In genomic region chr11:68891823-68892222, GRCm38 (mm10) we compare ENCODE assay signal across 24 mouse cellular contexts. TPM values are rescaled to one million over a fixed set of nuclear protein-coding genes. Genes with fewer than 3 reads are reported as not detected.
DNase-seq lines count a peak whose midpoint lies in the region; ATAC-seq and TF ChIP-seq lines count a peak whose summit lies in the region.
"Had no signal": no experiment of that assay in that cellular context is flagged by ENCODE, and none has a peak within 500 bp of the region (broad histone marks: within the 10 kb centered on the region; RNA-seq: fewer than 3 reads in every experiment).

No protein-coding gene starts in this region.

- H3K79me2 ChIP-seq in MEL (ENCODE audit: control insufficient read depth, insufficient read depth, low read length, poor library complexity): no peaks in the 10 kb centered on the region

- WGBS in heart, embryonic 12.5 days: 59% methylated on average over 5 of the region's 5 CpGs
- WGBS in liver, embryonic 12.5 days (ENCODE audit: insufficient replicate concordance): 51% methylated on average over 5 of the region's 5 CpGs
- 51% methylated on average over 5 of the region's 5 CpGs for WGBS in liver, postnatal 0 days (ENCODE audit: insufficient replicate concordance)

- H3K36me3 ChIP-seq in heart, embryonic 12.5 days: no peaks in the 10 kb centered on the region
- no peaks in the 10 kb centered on the region for H3K36me3 ChIP-seq in liver, embryonic 12.5 days
- H3K36me3 ChIP-seq in liver, postnatal 0 days (replicated peaks; ENCODE audit: insufficient read depth, low read length): no peaks in the 10 kb centered on the region
- peaks cover 0 to 14% of the 10 kb centered on the region in 2 experiments; a peak in 2 of 4 replicates for H3K36me3 ChIP-seq in MEL (ENCODE audit: control insufficient read depth in 1 of 2, insufficient read depth in 2 of 2, low read length in 2 of 2)
- H3K36me3 ChIP-seq: embryonic facial prominence, embryonic 15.5 days; forebrain, embryonic 10.5 days had no signal

- no peak; the same call in 1 of the 2 replicates for ATAC-seq in heart, embryonic 12.5 days (ENCODE audit: insufficient number of reproducible peaks, low FRiP score)
- ATAC-seq in liver, embryonic 12.5 days: no peak
- no peak for ATAC-seq in liver, postnatal 0 days
- 0 out of 2 replicates have a peak, but pooled peaks have one; percentile 35 for ATAC-seq in megakaryocyte-erythroid progenitor cell, adult 5-6 weeks (replicated peaks; ENCODE audit: low FRiP score, low TSS enrichment, poor library complexity, severe bottlenecking)
- ATAC-seq: forebrain, embryonic 14.5 days had no signal

- no peak for TF ChIP-seq RAD21 in MEL (IDR thresholded peaks at IDR 0.05; ENCODE audit: low read depth, low read length)

- peaks cover 13% of the 10 kb centered on the region for H3K4me1 ChIP-seq in heart, embryonic 12.5 days (replicated peaks)
- peaks cover 53% of the 10 kb centered on the region for H3K4me1 ChIP-seq in liver, embryonic 12.5 days
- peaks cover 7% of the 10 kb centered on the region; the same call in 1 of the 2 replicates for H3K4me1 ChIP-seq in liver, postnatal 0 days (ENCODE audit: insufficient read depth)
- peaks cover 2 to 38% of the 10 kb centered on the region in 2 experiments for H3K4me1 ChIP-seq in MEL (ENCODE audit: control insufficient read depth in 1 of 2, insufficient read depth in 2 of 2, low read length in 2 of 2)

- 0 out of 2 replicates have a peak, but pooled peaks cover 4% of the 10 kb centered on the region for H3K27me3 ChIP-seq in heart, embryonic 12.5 days (replicated peaks)
- H3K27me3 ChIP-seq in liver, embryonic 12.5 days (replicated peaks): no peaks in the 10 kb centered on the region
- no peaks in the 10 kb centered on the region for H3K27me3 ChIP-seq in liver, postnatal 0 days (ENCODE audit: insufficient read depth, low read length)
- no peaks in the 10 kb centered on the region for H3K27me3 ChIP-seq in MEL (ENCODE audit: control insufficient read depth in 1 of 2, insufficient read depth in 2 of 2, low read length in 2 of 2)
- H3K27me3 ChIP-seq: embryonic facial prominence, embryonic 15.5 days had no signal

- TF ChIP-seq EP300 in liver, postnatal 0 days (IDR thresholded peaks at IDR 0.05; ENCODE audit: low read depth): no peak
- no peak; a peak in 2 of 4 replicates for TF ChIP-seq EP300 in MEL (IDR thresholded peaks at IDR 0.05; ENCODE audit: low read depth in 1 of 2, low read length in 2 of 2)

- H3K9ac ChIP-seq in heart, embryonic 12.5 days: no peak overlapping the region
- H3K9ac ChIP-seq in liver, embryonic 12.5 days: peak overlapping the region; percentile 13; the same call in 1 of the 2 replicates
- H3K9ac ChIP-seq in liver, postnatal 0 days (replicated peaks): no peak overlapping the region
- peak overlapping the region; percentile 62 for H3K9ac ChIP-seq in MEL (ENCODE audit: control insufficient read depth, low read depth, low read length, poor library complexity, severe bottlenecking)
- H3K9ac ChIP-seq: embryonic facial prominence, embryonic 15.5 days; hindbrain, embryonic 14.5 days had no signal

- H3K9me3 ChIP-seq in heart, embryonic 12.5 days (replicated peaks): no peaks in the 10 kb centered on the region
- H3K9me3 ChIP-seq in liver, embryonic 12.5 days (replicated peaks): no peaks in the 10 kb centered on the region
- H3K9me3 ChIP-seq in liver, postnatal 0 days (ENCODE audit: low read length): no peaks in the 10 kb centered on the region
- no peaks in the 10 kb centered on the region for H3K9me3 ChIP-seq in MEL (replicated peaks; ENCODE audit: insufficient read depth, low read length)
- H3K9me3 ChIP-seq: embryonic facial prominence, embryonic 15.5 days; forebrain, embryonic 10.5 days had no signal

- 0 out of 2 replicates have a peak overlapping the region, but pooled peaks have one; percentile 10 for H3K27ac ChIP-seq in heart, embryonic 12.5 days (ENCODE audit: poor library complexity, severe bottlenecking)
- no peak overlapping the region for H3K27ac ChIP-seq in liver, embryonic 12.5 days
- no peak overlapping the region for H3K27ac ChIP-seq in liver, postnatal 0 days (ENCODE audit: low read depth)
- peak overlapping the region; percentile 15 for H3K27ac ChIP-seq in MEL (ENCODE audit: control insufficient read depth, low read depth, low read length)
- H3K27ac ChIP-seq: embryonic facial prominence, embryonic 15.5 days; forebrain, embryonic 10.5 days; gastrocnemius, adult 2 months; hindbrain, embryonic 14.5 days had no signal

- no peak for TF ChIP-seq CTCF in liver, postnatal 0 days (IDR thresholded peaks at IDR 0.05; ENCODE audit: low read depth)
- no peak for TF ChIP-seq CTCF in MEL (IDR thresholded peaks at IDR 0.05 in 2 of 3, conservative IDR thresholded peaks at IDR 0.05 in 1 of 3; ENCODE audit: control insufficient read depth in 1 of 3, insufficient read depth in 1 of 3, low read depth in 2 of 3, low read length in 3 of 3, poor library complexity in 1 of 3, severe bottlenecking in 1 of 3)

- intact Hi-C loops in heart, postnatal 36 days (cut with DNase I): no loop called here

- H3K4me2 ChIP-seq in heart, embryonic 12.5 days: no peak overlapping the region
- H3K4me2 ChIP-seq in liver, embryonic 12.5 days: no peak overlapping the region
- no peak overlapping the region for H3K4me2 ChIP-seq in liver, postnatal 0 days (ENCODE audit: low read depth, low read length)
- H3K4me2 ChIP-seq: embryonic facial prominence, embryonic 15.5 days; hindbrain, embryonic 14.5 days had no signal

- TF ChIP-seq POLR2A in MEL (IDR thresholded peaks at IDR 0.05; ENCODE audit: control insufficient read depth in 1 of 2, insufficient read depth in 1 of 2, low read depth in 1 of 2, low read length in 2 of 2, poor library complexity in 1 of 2): no peak

- H3K4me3 ChIP-seq in heart, embryonic 12.5 days: no peak overlapping the region
- H3K4me3 ChIP-seq in liver, embryonic 12.5 days: no peak overlapping the region
- no peak overlapping the region for H3K4me3 ChIP-seq in liver, postnatal 0 days (ENCODE audit: low read depth, low read length)
- peak overlapping the region; percentile 46 to 48; a peak in 3 of 4 replicates for H3K4me3 ChIP-seq in MEL (ENCODE audit: control insufficient read depth in 1 of 2, insufficient read depth in 1 of 2, low read depth in 2 of 2, low read length in 2 of 2)
- H3K4me3 ChIP-seq: embryonic facial prominence, embryonic 15.5 days; erythroblast, embryonic 14.5 days; forebrain, embryonic 10.5 days; gastrocnemius, adult 2 months had no signal

- no peak for DNase-seq in heart, postnatal 36 days
- no peak for DNase-seq in liver, postnatal 0 days
- DNase-seq in MEL (ENCODE audit: low read depth, low spot score): peak; percentile 83
- DNase-seq: adrenal gland, adult 8-10 months; cerebellum, adult 11 months; cerebellum, adult 8-10 months; cerebellum, postnatal 14 days; embryo, embryonic 11 days; gastrocnemius, adult 2 months; gastrocnemius, postnatal 25 days had no signal

TF ChIP-seq in MEL, 35 proteins besides CTCF, POLR2A, EP300 and RAD21 (continues in another document):
- peak; percentile 51; the same call in 1 of the 2 replicates for TF ChIP-seq TBP (IDR thresholded peaks at IDR 0.05; ENCODE audit: low read depth, low read length)

RNA-seq across cellular contexts. Expression of gene Rnf222, which starts 3.5 kb away (rescaled TPM):
- polyA plus RNA-seq in heart, embryonic 12.5 days (2016; fragmentation: Nextera tagmentation; extraction: Ambion mirVana): 0.17 TPM in 1 of 2 replicates, not detected in the other
- total RNA-seq in heart, postnatal 36 days (2021): not detected
- 0.07 and 0.10 TPM in 2 replicates for polyA plus RNA-seq in liver, embryonic 12.5 days (2016; fragmentation: Nextera tagmentation; extraction: Ambion mirVana)
- polyA plus RNA-seq in liver, postnatal 0 days (2015; fragmentation: Nextera tagmentation; extraction: Ambion mirVana): 0.02 and 0.07 TPM in 2 replicates
- total RNA-seq in MEL (2012; rRNA removed): 0.23 TPM in 2 replicates
- polyA plus RNA-seq in MEL (2012; ENCODE audit: insufficient read depth in 1 of 2, insufficient read length in 2 of 2, low read depth in 1 of 2, low replicate concordance in 2 of 2, missing spikeins in 1 of 2): under 1 TPM in 1 of 2 experiments, not detected in 1; 0.28 TPM
- not detected in 2 replicates for total RNA-seq in megakaryocyte-erythroid progenitor cell, adult 5-6 weeks (2014; fragmentation: Nextera tagmentation)
- not detected in 2 replicates for total RNA-seq in megakaryocyte-erythroid progenitor cell, adult 5-6 weeks (2017)
- total RNA-seq: gastrocnemius, adult 2 months; gastrocnemius, postnatal 25 days; granulocyte monocyte progenitor cell, adult 5-6 weeks had no signal
- polyA plus RNA-seq: erythroblast, embryonic 14.5 days; forebrain, embryonic 14.5 days; hindbrain, embryonic 14.5 days had no signal

RNA-seq across cellular contexts. Expression of gene Rpl26, which starts 9.6 kb away (rescaled TPM):
- 640 and 666 TPM in 2 replicates for polyA plus RNA-seq in heart, embryonic 12.5 days (2016; fragmentation: Nextera tagmentation; extraction: Ambion mirVana)
- total RNA-seq in heart, postnatal 36 days (2021): 100 to 1,000 TPM; 655 to 678 TPM
- polyA plus RNA-seq in liver, embryonic 12.5 days (2016; fragmentation: Nextera tagmentation; extraction: Ambion mirVana): 938 and 976 TPM in 2 replicates
- 531 and 540 TPM in 2 replicates for polyA plus RNA-seq in liver, postnatal 0 days (2015; fragmentation: Nextera tagmentation; extraction: Ambion mirVana)
- 5,179 and 5,512 TPM in 2 replicates for total RNA-seq in MEL (2012; rRNA removed)
- 1,000 to 10,000 TPM in 1 of 2 experiments, not detected in 1; 3,167 TPM for polyA plus RNA-seq in MEL (2012; ENCODE audit: insufficient read depth in 1 of 2, insufficient read length in 2 of 2, low read depth in 1 of 2, low replicate concordance in 2 of 2, missing spikeins in 1 of 2)
- total RNA-seq in megakaryocyte-erythroid progenitor cell, adult 5-6 weeks (2014; fragmentation: Nextera tagmentation): 5,476 and 5,943 TPM in 2 replicates
- 6,111 and 7,527 TPM in 2 replicates for total RNA-seq in megakaryocyte-erythroid progenitor cell, adult 5-6 weeks (2017)

RNA-seq across cellular contexts. Expression of gene Ndel1, which starts 20.2 kb away (rescaled TPM):
- 62.7 and 67.0 TPM in 2 replicates for polyA plus RNA-seq in heart, embryonic 12.5 days (2016; fragmentation: Nextera tagmentation; extraction: Ambion mirVana)
- total RNA-seq in heart, postnatal 36 days (2021): 10 to 100 TPM; 60.9 to 71.3 TPM
- 40.4 and 42.0 TPM in 2 replicates for polyA plus RNA-seq in liver, embryonic 12.5 days (2016; fragmentation: Nextera tagmentation; extraction: Ambion mirVana)
- 32.8 and 33.8 TPM in 2 replicates for polyA plus RNA-seq in liver, postnatal 0 days (2015; fragmentation: Nextera tagmentation; extraction: Ambion mirVana)
- total RNA-seq in MEL (2012; rRNA removed): 59.6 and 70.7 TPM in 2 replicates
- polyA plus RNA-seq in MEL (2012; ENCODE audit: insufficient read depth in 1 of 2, insufficient read length in 2 of 2, low read depth in 1 of 2, low replicate concordance in 2 of 2, missing spikeins in 1 of 2): 10 to 100 TPM; 55.0 to 61.2 TPM
- 22.5 and 35.7 TPM in 2 replicates for total RNA-seq in megakaryocyte-erythroid progenitor cell, adult 5-6 weeks (2014; fragmentation: Nextera tagmentation)
- total RNA-seq in megakaryocyte-erythroid progenitor cell, adult 5-6 weeks (2017): 45.6 and 99.1 TPM in 2 replicates

RNA-seq across cellular contexts. Expression of gene Odf4, which starts 35.1 kb away (rescaled TPM):
- polyA plus RNA-seq in heart, embryonic 12.5 days (2016; fragmentation: Nextera tagmentation; extraction: Ambion mirVana): not detected in 2 replicates
- not detected for total RNA-seq in heart, postnatal 36 days (2021)
- polyA plus RNA-seq in liver, embryonic 12.5 days (2016; fragmentation: Nextera tagmentation; extraction: Ambion mirVana): not detected in 2 replicates
- polyA plus RNA-seq in liver, postnatal 0 days (2015; fragmentation: Nextera tagmentation; extraction: Ambion mirVana): not detected in 2 replicates
- not detected in 2 replicates for total RNA-seq in MEL (2012; rRNA removed)
- not detected for polyA plus RNA-seq in MEL (2012; ENCODE audit: insufficient read depth in 1 of 2, insufficient read length in 2 of 2, low read depth in 1 of 2, low replicate concordance in 2 of 2, missing spikeins in 1 of 2)
- total RNA-seq in megakaryocyte-erythroid progenitor cell, adult 5-6 weeks (2014; fragmentation: Nextera tagmentation): not detected in 2 replicates
- total RNA-seq in megakaryocyte-erythroid progenitor cell, adult 5-6 weeks (2017): not detected in 2 replicates
- total RNA-seq: common myeloid progenitor, adult 5-6 weeks; ES-E14; gastrocnemius, adult 2 months; gastrocnemius, postnatal 25 days; granulocyte monocyte progenitor cell, adult 5-6 weeks; heart, postnatal 4 days had no signal
- polyA plus RNA-seq: embryonic facial prominence, embryonic 11.5 days; embryonic facial prominence, embryonic 15.5 days; erythroblast, embryonic 14.5 days; forebrain, embryonic 10.5 days; forebrain, embryonic 14.5 days; heart, embryonic 16.5 days had no signal

Comparison
In these comparisons a context has a peak if more than half of its experiments do, and no peak if none do; other contexts are left out.
1. H3K9ac ChIP-seq: peak in liver, embryonic 12.5 days (single experiment) and MEL (single experiment); none in heart, embryonic 12.5 days (single experiment) and liver, postnatal 0 days (single experiment).
2. H3K27ac ChIP-seq: peak in heart, embryonic 12.5 days (single experiment) and MEL (single experiment); none in liver, embryonic 12.5 days (single experiment) and liver, postnatal 0 days (single experiment).
3. H3K4me3 ChIP-seq: peak in MEL (2 of 2); none in heart, embryonic 12.5 days (single experiment), liver, embryonic 12.5 days (single experiment) and liver, postnatal 0 days (single experiment).